Mouse (Mus musculus) intestine, postnatal 0 days (tissue): ENCODE data around the gene Chpf. TPM values are rescaled to one million over a fixed set of nuclear protein-coding genes. Genes with fewer than 3 reads are reported as not detected.

Experiments used
- ATAC-seq: fragments of 200-750 bp; cut with Nextera tagmentation; 2 replicates; pipeline ENCODE4 v1.8.0; 2017; ENCODE audit warnings: mild to moderate bottlenecking, moderate TSS enrichment, moderate library complexity
- H3K27ac ChIP-seq: fragments of 300-500 bp; sonication (generic); 2 replicates; pipeline ENCODE4 v1.5.1; 2014; ENCODE audit warnings: mild to moderate bottlenecking, low read depth, low read length, moderate library complexity
- H3K27me3 ChIP-seq: fragments of 300-500 bp; sonication (generic); replicated peaks from 2 replicates; pipeline ENCODE4 v1.6.1; 2014; ENCODE audit warnings: low read length, mixed read lengths; ENCODE audit not compliant: control insufficient read depth, insufficient read depth
- H3K36me3 ChIP-seq: fragments of 300-500 bp; sonication (generic); 2 replicates; pipeline ENCODE4 v1.6.1; 2014; ENCODE audit warnings: mild to moderate bottlenecking, moderate library complexity; ENCODE audit not compliant: control insufficient read depth, insufficient read depth
- H3K4me1 ChIP-seq: fragments of 300-500 bp; sonication (generic); replicated peaks from 2 replicates; pipeline ENCODE4 v1.6.1; 2014; ENCODE audit warnings: antibody characterized with exemption, low read length, mixed read lengths; ENCODE audit not compliant: control insufficient read depth, insufficient read depth
- H3K4me2 ChIP-seq: fragments of 300-500 bp; sonication (generic); replicated peaks from 2 replicates; pipeline ENCODE4 v1.6.1; 2014; ENCODE audit warnings: low read depth, mild to moderate bottlenecking, moderate library complexity
- H3K4me3 ChIP-seq: fragments of 300-500 bp; sonication (generic); 2 replicates; pipeline ENCODE4 v1.5.1; 2014; ENCODE audit warnings: low read depth, low read length
- H3K9ac ChIP-seq: fragments of 300-500 bp; sonication (generic); 2 replicates; pipeline ENCODE4 v1.6.1; 2014; ENCODE audit warnings: mild to moderate bottlenecking, low read depth, low read length
- H3K9me3 ChIP-seq: fragments of 300-500 bp; sonication (generic); 2 replicates; pipeline ENCODE4 v1.6.1; 2016; ENCODE audit warnings: mixed run types; ENCODE audit not compliant: control insufficient read depth
- CTCF ChIP-seq: sonication (generic); IDR thresholded peaks from 2 replicates; pipeline ENCODE4 v1.5.1; 2016; ENCODE audit warnings: low read depth, mild to moderate bottlenecking, control low read depth, antibody characterized with exemption, moderate library complexity
- WGBS: fragments of 180-500 bp; shearing (Covaris S2); extraction: QIAGEN DNeasy Blood & Tissue Kit; methylation state at CpG from one replicate; pipeline ENCODE4 v1.1.7; 2014; 5-methylcytosine and 5-hydroxymethylcytosine counted together
- polyA plus RNA-seq: library from polyadenylated mRNA; unstranded; fragments of >200 nt; fragmentation: Nextera tagmentation; extraction: Ambion mirVana; gene quantifications from 2 replicates; pipeline ENCODE4 v1.2.1, GENCODE M21; 2015

Chpf gene
- polyA plus RNA-seq, 1 experiment from 2014 or later: 22.3 TPM

DNA sequence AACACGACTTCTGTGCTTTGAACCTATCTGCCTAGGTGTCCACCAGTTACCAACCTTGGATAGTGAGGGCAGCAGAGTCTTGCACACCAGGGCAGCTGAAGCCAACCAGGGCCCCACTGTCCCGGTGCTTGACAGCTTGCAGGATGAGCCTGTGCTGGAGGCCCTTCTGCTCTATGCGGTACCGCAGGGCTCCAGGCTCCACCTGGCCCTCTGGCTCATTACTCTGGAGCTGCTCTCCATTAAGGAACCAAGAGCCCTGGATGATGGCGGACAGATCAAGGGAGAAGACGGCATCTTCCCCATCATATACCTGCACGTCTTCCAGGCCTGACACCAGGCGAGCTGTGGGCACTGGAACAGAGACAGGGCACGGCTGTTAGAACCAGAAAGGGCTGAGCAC lies 22.8 kb upstream of the Chpf start:
- no peak overlapping the region for H3K9ac ChIP-seq
- H3K27me3 ChIP-seq: no peaks in the 10 kb centered on the region
- H3K4me3 ChIP-seq: no peak overlapping the region
- ATAC-seq: no peak
- H3K4me1 ChIP-seq: no peaks in the 10 kb centered on the region; the same call in 1 of the 2 replicates
- no peaks in the 10 kb centered on the region for H3K9me3 ChIP-seq
- WGBS: 94% methylated on average over 9 of the region's 9 CpGs
- TF ChIP-seq CTCF: no peak
- no peak overlapping the region for H3K27ac ChIP-seq
- no peak overlapping the region for H3K4me2 ChIP-seq
- H3K36me3 ChIP-seq: peaks cover 54% of the 10 kb centered on the region

DNA sequence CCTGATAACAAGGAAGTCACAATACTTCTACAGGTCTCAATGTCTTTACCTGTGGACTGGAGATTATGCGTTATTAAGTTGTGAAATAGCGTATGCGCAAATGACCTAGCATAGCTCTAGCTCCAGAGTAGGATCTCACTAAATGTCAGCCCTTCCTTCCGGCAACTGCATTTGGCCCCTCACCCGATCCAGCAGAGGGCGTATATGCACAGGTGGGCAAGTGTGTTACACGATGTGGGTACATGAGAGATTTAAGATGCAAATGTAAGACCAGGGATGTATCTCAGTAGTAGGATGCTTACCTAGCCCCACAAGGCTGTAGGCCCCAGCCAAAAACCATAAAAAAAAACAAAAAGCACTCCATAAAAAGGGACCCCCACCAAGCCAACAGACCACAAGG lies 20.3 kb upstream of the Chpf start:
- H3K4me1 ChIP-seq: no peaks in the 10 kb centered on the region
- H3K27me3 ChIP-seq: no peaks in the 10 kb centered on the region
- WGBS: 75% methylated on average over 7 of the region's 7 CpGs
- no peak overlapping the region for H3K4me3 ChIP-seq
- peaks cover 64% of the 10 kb centered on the region for H3K36me3 ChIP-seq
- no peaks in the 10 kb centered on the region for H3K9me3 ChIP-seq
- TF ChIP-seq CTCF: peak; percentile 71
- H3K27ac ChIP-seq: no peak overlapping the region
- no peak overlapping the region for H3K9ac ChIP-seq
- no peak overlapping the region for H3K4me2 ChIP-seq
- no peak for ATAC-seq

DNA sequence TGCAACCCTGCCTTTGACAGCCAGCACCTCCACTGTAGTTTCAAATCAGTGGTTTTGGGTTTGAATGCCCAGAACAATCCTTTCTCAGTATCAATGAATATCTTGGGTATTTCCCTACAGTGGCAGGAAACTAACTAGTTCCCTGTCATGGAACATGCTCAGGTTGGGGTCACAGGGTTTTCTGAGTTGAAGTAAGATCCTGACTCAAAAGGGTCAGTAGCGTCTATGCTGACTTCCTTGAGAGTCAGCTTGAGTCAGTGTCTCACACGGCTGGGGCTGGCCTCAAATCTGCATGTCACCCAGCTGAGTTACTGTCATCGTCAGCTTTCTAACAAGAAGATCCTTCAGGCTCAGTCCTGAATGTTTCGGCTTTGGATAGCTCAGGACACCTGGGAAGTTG lies 19.8 kb upstream of the Chpf start:
- H3K27ac ChIP-seq: no peak overlapping the region
- no peak for TF ChIP-seq CTCF
- H3K9me3 ChIP-seq: no peaks in the 10 kb centered on the region
- peaks cover 64% of the 10 kb centered on the region for H3K36me3 ChIP-seq
- ATAC-seq: no peak
- H3K4me2 ChIP-seq: no peak overlapping the region
- no peaks in the 10 kb centered on the region for H3K4me1 ChIP-seq
- WGBS: 86% methylated on average over 4 of the region's 4 CpGs
- no peak overlapping the region for H3K9ac ChIP-seq
- no peaks in the 10 kb centered on the region for H3K27me3 ChIP-seq
- no peak overlapping the region for H3K4me3 ChIP-seq

DNA sequence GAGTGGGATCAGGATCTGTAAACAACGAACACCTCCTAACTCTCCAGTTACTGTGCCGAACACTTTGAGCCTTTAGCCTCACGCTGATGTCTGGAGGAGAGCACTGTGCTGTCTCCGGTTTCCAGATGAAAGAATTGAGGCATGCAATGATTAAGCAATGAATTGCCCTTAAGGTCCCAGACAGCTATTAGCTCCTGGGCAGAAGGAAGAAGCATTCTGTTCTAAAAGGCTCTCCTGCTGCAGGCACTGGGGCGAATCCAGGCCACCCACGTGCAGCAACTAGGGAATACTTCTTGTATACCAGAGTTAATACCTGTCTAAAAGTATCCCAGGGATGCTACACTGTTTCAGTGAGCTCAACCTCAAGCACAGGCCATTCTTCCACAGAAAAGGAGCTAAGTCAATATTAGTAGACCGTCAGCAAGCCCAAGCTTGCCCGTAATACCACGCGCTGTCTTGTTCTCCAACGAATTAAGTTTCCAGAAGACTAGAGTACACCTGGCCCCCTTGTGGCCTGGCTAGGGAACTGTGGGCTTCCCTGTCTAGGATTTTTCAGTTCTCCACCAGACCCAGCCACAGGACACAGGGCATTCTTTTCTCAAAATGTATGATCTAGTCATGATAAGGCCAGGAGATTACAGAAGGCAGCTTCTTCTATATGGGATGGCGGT lies 15.9 kb upstream of the Chpf start:
- Histone ChIP-seq H3K9me3 (no peaks in the 10 kb centered on the region), H3K27ac (no peak overlapping the region), H3K36me3 (peaks cover 48% of the 10 kb centered on the region), H3K27me3 (no peaks in the 10 kb centered on the region), H3K9ac (no peak overlapping the region), H3K4me3 (no peak overlapping the region), H3K4me2 (no peak overlapping the region), H3K4me1 (no peaks in the 10 kb centered on the region)
- TF ChIP-seq CTCF: peak; percentile 81
- no peak; the same call in 1 of the 2 replicates for ATAC-seq
- 57% methylated on average over 12 of the region's 12 CpGs for WGBS

DNA sequence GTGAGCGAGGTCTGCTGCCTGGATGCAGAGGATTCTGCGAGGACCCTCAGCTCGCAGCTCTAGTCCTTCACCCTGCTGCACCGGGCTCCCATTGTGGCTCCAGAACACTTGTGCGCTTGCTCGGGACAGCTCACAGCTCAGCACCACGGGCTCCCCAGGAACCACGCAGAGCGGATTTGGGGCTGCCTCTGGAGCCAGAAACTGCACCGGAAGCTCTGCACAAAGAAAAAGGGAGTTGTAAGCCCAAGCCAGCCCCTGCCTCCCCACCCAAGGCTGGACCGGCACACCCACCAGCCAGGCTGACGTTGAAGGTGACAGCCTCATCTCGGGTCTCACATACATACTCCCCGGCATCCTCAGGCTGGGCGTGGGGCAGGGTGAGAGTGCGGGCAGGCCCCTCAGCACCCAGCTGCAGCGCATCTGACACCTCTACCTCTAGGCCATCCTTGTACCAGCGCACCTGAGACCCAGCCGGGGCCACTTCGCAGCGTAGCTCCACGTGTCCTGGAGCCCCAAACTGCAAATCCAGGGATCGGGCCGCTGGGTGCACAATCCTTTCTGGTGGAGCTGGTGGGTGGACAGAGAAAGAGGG lies 13.6 kb upstream of the Chpf start:
- Histone ChIP-seq H3K9me3 (no peaks in the 10 kb centered on the region), H3K27me3 (no peaks in the 10 kb centered on the region), H3K4me1 (no peaks in the 10 kb centered on the region), H3K4me3 (no peak overlapping the region), H3K36me3 (peaks cover 31% of the 10 kb centered on the region), H3K27ac (no peak overlapping the region), H3K4me2 (no peak overlapping the region), H3K9ac (no peak overlapping the region)
- 69% methylated on average over 24 of the region's 24 CpGs for WGBS
- no peak for TF ChIP-seq CTCF
- no peak for ATAC-seq

DNA sequence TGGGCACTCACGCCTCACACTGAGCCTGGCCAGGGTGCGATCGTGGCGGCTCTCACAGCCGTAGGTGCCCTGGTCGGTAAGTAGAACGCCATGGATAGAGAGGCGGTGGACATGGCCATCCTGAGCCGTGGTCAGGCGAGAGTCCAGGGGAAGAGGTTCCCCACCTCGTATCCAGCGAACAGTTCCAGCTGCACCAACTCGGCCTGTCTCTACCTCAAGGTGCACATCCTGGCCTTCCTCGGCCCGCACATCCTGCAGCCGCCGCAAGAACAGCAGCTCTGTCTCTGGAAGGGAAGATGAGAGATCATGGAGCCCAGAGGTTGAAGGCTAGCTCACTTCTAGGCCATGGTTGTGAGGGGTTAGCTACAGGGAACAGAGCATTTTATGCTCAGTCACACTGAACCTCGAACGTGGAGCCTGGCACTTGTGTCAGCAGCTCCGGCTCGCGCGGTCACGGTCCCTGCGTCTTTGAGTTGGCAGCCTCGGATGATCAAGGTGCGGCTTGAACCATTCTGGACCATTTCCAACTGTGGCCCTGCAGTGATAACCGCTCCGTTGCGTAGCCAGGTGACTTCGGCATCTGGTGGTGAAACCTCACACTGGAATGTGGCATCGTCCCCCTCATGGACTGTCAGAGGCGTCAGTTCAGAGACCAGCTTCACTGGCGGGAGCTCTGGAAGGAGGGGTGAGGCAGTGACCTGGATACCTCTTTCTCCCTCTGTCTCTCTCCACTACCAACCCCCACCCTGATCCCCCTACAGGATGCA lies 11.9 kb upstream of the Chpf start:
- Histone ChIP-seq H3K4me1 (0 out of 2 replicates have a peak, but pooled peaks cover 5% of the 10 kb centered on the region), H3K9me3 (no peaks in the 10 kb centered on the region), H3K36me3 (peaks cover 15% of the 10 kb centered on the region), H3K27ac (no peak overlapping the region), H3K9ac (no peak overlapping the region), H3K27me3 (peaks cover 12% of the 10 kb centered on the region), H3K4me2 (no peak overlapping the region), H3K4me3 (no peak overlapping the region)
- no peak for TF ChIP-seq CTCF
- no peak for ATAC-seq
- WGBS: 89% methylated on average over 34 of the region's 34 CpGs
